Mouse (Mus musculus): ENCODE data around the gene Olfr507. TPM values are rescaled to one million over a fixed set of nuclear protein-coding genes. Genes with fewer than 3 reads are reported as not detected.

Olfr507 gene
- polyA plus RNA-seq, 1 experiment from 2014 or later, result not detected

GRCm38 (mm10) chr7:108671058-108671457, 49.4 kb downstream of the Olfr507 start:
- Histone ChIP-seq H3K27ac (ENCODE audit: low read length) (no peak overlapping the region), H3K4me3 (replicated peaks; ENCODE audit: low read length) (no peak overlapping the region), H3K9me3 (ENCODE audit: control insufficient read depth, low read length) (no peaks in the 10 kb centered on the region), H3K36me3 (ENCODE audit: control insufficient read depth, insufficient read depth) (no peaks in the 10 kb centered on the region), H3K4me2 (ENCODE audit: low read length) (no peak overlapping the region), H3K9ac (replicated peaks; ENCODE audit: low read depth, low read length) (no peak overlapping the region), H3K27me3 (replicated peaks; ENCODE audit: control insufficient read depth, insufficient read depth, low read length) (no peaks in the 10 kb centered on the region), H3K4me1 (replicated peaks; ENCODE audit: control insufficient read depth, insufficient read depth, low read length) (no peaks in the 10 kb centered on the region)
- no peak for ATAC-seq
- WGBS, result 73% methylated on average over 1 of the region's 1 CpGs

Other genes starting within 250 kb of the Olfr507 start
- not detected in 2 replicates for gene Olfr495, start 228.6 kb upstream of the Olfr507 start, polyA plus RNA-seq (2015; fragmentation: Nextera tagmentation; extraction: Ambion mirVana)
- gene Olfr497, start 201.4 kb upstream of the Olfr507 start, polyA plus RNA-seq (2015; fragmentation: Nextera tagmentation; extraction: Ambion mirVana), result not detected in 2 replicates
- not detected in 2 replicates for gene Olfr498, start 156.5 kb upstream of the Olfr507 start, polyA plus RNA-seq (2015; fragmentation: Nextera tagmentation; extraction: Ambion mirVana)
- gene Olfr502, start 96.7 kb upstream of the Olfr507 start, polyA plus RNA-seq (2015; fragmentation: Nextera tagmentation; extraction: Ambion mirVana), result not detected in 2 replicates
- not detected in 2 replicates for gene Olfr503, start 77.3 kb upstream of the Olfr507 start, polyA plus RNA-seq (2015; fragmentation: Nextera tagmentation; extraction: Ambion mirVana)
- not detected in 2 replicates for gene Olfr504, start 56.0 kb upstream of the Olfr507 start, polyA plus RNA-seq (2015; fragmentation: Nextera tagmentation; extraction: Ambion mirVana)
- gene Olfr506, start 11.0 kb upstream of the Olfr507 start, polyA plus RNA-seq (2015; fragmentation: Nextera tagmentation; extraction: Ambion mirVana), result not detected in 2 replicates
- not detected in 2 replicates for gene Olfr508, start 8.2 kb downstream of the Olfr507 start, polyA plus RNA-seq (2015; fragmentation: Nextera tagmentation; extraction: Ambion mirVana)
- gene Olfr509, start 30.1 kb downstream of the Olfr507 start, polyA plus RNA-seq (2015; fragmentation: Nextera tagmentation; extraction: Ambion mirVana), result 0.06 TPM in 1 of 2 replicates, not detected in the other
- not detected in 2 replicates for gene Olfr510, start 44.6 kb downstream of the Olfr507 start, polyA plus RNA-seq (2015; fragmentation: Nextera tagmentation; extraction: Ambion mirVana)
- not detected in 2 replicates for gene Olfr512, start 91.5 kb downstream of the Olfr507 start, polyA plus RNA-seq (2015; fragmentation: Nextera tagmentation; extraction: Ambion mirVana)
- gene Olfr513, start 129.2 kb downstream of the Olfr507 start, polyA plus RNA-seq (2015; fragmentation: Nextera tagmentation; extraction: Ambion mirVana), result not detected in 2 replicates
- gene Olfr514, start 204.2 kb downstream of the Olfr507 start, polyA plus RNA-seq (2015; fragmentation: Nextera tagmentation; extraction: Ambion mirVana), result not detected in 2 replicates
- gene Olfr516, start 228.7 kb downstream of the Olfr507 start, polyA plus RNA-seq (2015; fragmentation: Nextera tagmentation; extraction: Ambion mirVana), result not detected in 2 replicates

Data from forebrain, embryonic 16.5 days (tissue).